Mouse (Mus musculus): Measurements from ENCODE around the gene Dner. TPM values are rescaled to one million over a fixed set of nuclear protein-coding genes. Genes with fewer than 3 reads are reported as not detected.

Gene Dner
- polyA plus RNA-seq, 1 experiment from 2014 or later, result 1.7 TPM

- Histone ChIP-seq H3K36me3 (no peaks in the 10 kb centered on the region), H3K4me1 (no peaks in the 10 kb centered on the region), H3K4me2 (no peak overlapping the region), H3K27ac (no peak overlapping the region), H3K9ac (no peak overlapping the region), H3K27me3 (no peaks in the 10 kb centered on the region), H3K4me3 (no peak overlapping the region), H3K9me3 (no peaks in the 10 kb centered on the region)
- 57% methylated on average over 3 of the region's 3 CpGs for WGBS
- ATAC-seq (ENCODE audit: borderline replicate concordance, extremely low read depth, low FRiP score, low TSS enrichment), result no peak
Measured at GRCm38 (mm10) chr1:84621308-84621707, 74.7 kb downstream of the Dner start.

- no peak for ATAC-seq (ENCODE audit: borderline replicate concordance, extremely low read depth, low FRiP score, low TSS enrichment)
- no peak overlapping the region for H3K4me3 ChIP-seq
- no peaks in the 10 kb centered on the region for H3K27me3 ChIP-seq
- no peak overlapping the region for H3K4me2 ChIP-seq
- 49% methylated on average over 16 of the region's 16 CpGs for WGBS
- H3K9me3 ChIP-seq, result no peaks in the 10 kb centered on the region
- H3K36me3 ChIP-seq, result no peaks in the 10 kb centered on the region
- no peaks in the 10 kb centered on the region for H3K4me1 ChIP-seq
- H3K27ac ChIP-seq, result no peak overlapping the region
- no peak overlapping the region for H3K9ac ChIP-seq
Measured at GRCm38 (mm10) chr1:84619131-84619760, 76.8 kb downstream of the Dner start.

- no peak for ATAC-seq (ENCODE audit: borderline replicate concordance, extremely low read depth, low FRiP score, low TSS enrichment)
Measured at GRCm38 (mm10) chr1:84618094-84618493, 77.9 kb downstream of the Dner start.

GRCm38 (mm10) chr1:84616133-84616532 is 79.9 kb downstream of the Dner start:
- no peaks in the 10 kb centered on the region for H3K9me3 ChIP-seq
- H3K27me3 ChIP-seq, result no peaks in the 10 kb centered on the region
- ATAC-seq (ENCODE audit: borderline replicate concordance, extremely low read depth, low FRiP score, low TSS enrichment), result no peak
- H3K9ac ChIP-seq, result no peak overlapping the region
- H3K4me1 ChIP-seq, result no peaks in the 10 kb centered on the region
- H3K36me3 ChIP-seq, result no peaks in the 10 kb centered on the region
- no peak overlapping the region for H3K27ac ChIP-seq
- no peak overlapping the region for H3K4me2 ChIP-seq
- no peak overlapping the region for H3K4me3 ChIP-seq

More at GRCm38 (mm10) chr1:84618094-84618493, 77.9 kb downstream of the Dner start:
- no peaks in the 10 kb centered on the region for H3K27me3 ChIP-seq
- 32% methylated on average over 1 of the region's 1 CpGs for WGBS
- no peak overlapping the region for H3K27ac ChIP-seq
- H3K4me2 ChIP-seq, result no peak overlapping the region
- H3K9ac ChIP-seq, result no peak overlapping the region
- no peaks in the 10 kb centered on the region for H3K9me3 ChIP-seq
- H3K4me1 ChIP-seq, result no peaks in the 10 kb centered on the region
- no peak overlapping the region for H3K4me3 ChIP-seq
- no peaks in the 10 kb centered on the region for H3K36me3 ChIP-seq

GRCm38 (mm10) chr1:84614596-84614995 is 81.4 kb downstream of the Dner start:
- no peak for ATAC-seq (ENCODE audit: borderline replicate concordance, extremely low read depth, low FRiP score, low TSS enrichment)
- Histone ChIP-seq H3K27ac (no peak overlapping the region), H3K9me3 (no peaks in the 10 kb centered on the region), H3K36me3 (no peaks in the 10 kb centered on the region), H3K4me3 (no peak overlapping the region), H3K27me3 (no peaks in the 10 kb centered on the region), H3K4me1 (no peaks in the 10 kb centered on the region), H3K9ac (no peak overlapping the region), H3K4me2 (no peak overlapping the region)
- WGBS, result 58% methylated on average over 7 of the region's 7 CpGs

- no peak overlapping the region for H3K27ac ChIP-seq
- H3K9ac ChIP-seq, result no peak overlapping the region
- ATAC-seq (ENCODE audit: borderline replicate concordance, extremely low read depth, low FRiP score, low TSS enrichment), result no peak
- H3K9me3 ChIP-seq, result no peaks in the 10 kb centered on the region
- no peak overlapping the region for H3K4me2 ChIP-seq
- no peaks in the 10 kb centered on the region for H3K4me1 ChIP-seq
- H3K27me3 ChIP-seq, result no peaks in the 10 kb centered on the region
- no peak overlapping the region for H3K4me3 ChIP-seq
- WGBS, result 82% methylated on average over 8 of the region's 8 CpGs
- H3K36me3 ChIP-seq, result no peaks in the 10 kb centered on the region
Measured at GRCm38 (mm10) chr1:84613119-84613518, 82.9 kb downstream of the Dner start.

GRCm38 (mm10) chr1:84611331-84611730 is 84.7 kb downstream of the Dner start:
- WGBS, result 75% methylated on average over 3 of the region's 3 CpGs
- Histone ChIP-seq H3K4me2 (no peak overlapping the region), H3K4me3 (no peak overlapping the region), H3K9me3 (no peaks in the 10 kb centered on the region), H3K27ac (no peak overlapping the region), H3K9ac (no peak overlapping the region), H3K36me3 (no peaks in the 10 kb centered on the region), H3K4me1 (no peaks in the 10 kb centered on the region), H3K27me3 (no peaks in the 10 kb centered on the region)
- ATAC-seq (ENCODE audit: borderline replicate concordance, extremely low read depth, low FRiP score, low TSS enrichment), result no peak

GRCm38 (mm10) chr1:84599025-84599424 is 97.0 kb downstream of the Dner start:
- no peaks in the 10 kb centered on the region for H3K27me3 ChIP-seq
- no peaks in the 10 kb centered on the region for H3K36me3 ChIP-seq
- no peak overlapping the region for H3K9ac ChIP-seq
- 74% methylated on average over 5 of the region's 5 CpGs for WGBS
- H3K4me1 ChIP-seq, result no peaks in the 10 kb centered on the region
- H3K9me3 ChIP-seq, result no peaks in the 10 kb centered on the region
- H3K27ac ChIP-seq, result no peak overlapping the region
- H3K4me3 ChIP-seq, result no peak overlapping the region
- ATAC-seq (ENCODE audit: borderline replicate concordance, extremely low read depth, low FRiP score, low TSS enrichment), result no peak
- no peak overlapping the region for H3K4me2 ChIP-seq

- Histone ChIP-seq H3K27me3 (no peaks in the 10 kb centered on the region), H3K4me2 (no peak overlapping the region), H3K36me3 (no peaks in the 10 kb centered on the region), H3K27ac (no peak overlapping the region), H3K4me1 (no peaks in the 10 kb centered on the region), H3K4me3 (no peak overlapping the region), H3K9me3 (no peaks in the 10 kb centered on the region), H3K9ac (no peak overlapping the region)
- 55% methylated on average over 3 of the region's 3 CpGs for WGBS
- no peak for ATAC-seq (ENCODE audit: borderline replicate concordance, extremely low read depth, low FRiP score, low TSS enrichment)
Measured at GRCm38 (mm10) chr1:84596023-84596422, 100.0 kb downstream of the Dner start.

GRCm38 (mm10) chr1:84592394-84592793 is 103.6 kb downstream of the Dner start:
- Histone ChIP-seq H3K27me3 (no peaks in the 10 kb centered on the region), H3K4me1 (no peaks in the 10 kb centered on the region), H3K4me2 (no peak overlapping the region), H3K9ac (no peak overlapping the region), H3K27ac (no peak overlapping the region), H3K36me3 (no peaks in the 10 kb centered on the region), H3K9me3 (no peaks in the 10 kb centered on the region), H3K4me3 (no peak overlapping the region)
- 85% methylated on average over 3 of the region's 3 CpGs for WGBS
- no peak for ATAC-seq (ENCODE audit: borderline replicate concordance, extremely low read depth, low FRiP score, low TSS enrichment)

- Histone ChIP-seq H3K9me3 (no peaks in the 10 kb centered on the region), H3K4me1 (no peaks in the 10 kb centered on the region), H3K27me3 (no peaks in the 10 kb centered on the region), H3K4me2 (no peak overlapping the region), H3K4me3 (no peak overlapping the region), H3K9ac (no peak overlapping the region), H3K36me3 (no peaks in the 10 kb centered on the region), H3K27ac (no peak overlapping the region)
- WGBS, result 64% methylated on average over 9 of the region's 9 CpGs
- no peak for ATAC-seq (ENCODE audit: borderline replicate concordance, extremely low read depth, low FRiP score, low TSS enrichment)
Measured at GRCm38 (mm10) chr1:84590534-84590933, 105.5 kb downstream of the Dner start.

GRCm38 (mm10) chr1:84585434-84585833 is 110.6 kb downstream of the Dner start:
- H3K4me2 ChIP-seq, result no peak overlapping the region
- no peak overlapping the region for H3K27ac ChIP-seq
- no peak overlapping the region for H3K9ac ChIP-seq
- H3K9me3 ChIP-seq, result no peaks in the 10 kb centered on the region
- H3K4me3 ChIP-seq, result no peak overlapping the region
- no peaks in the 10 kb centered on the region for H3K27me3 ChIP-seq
- WGBS, result 12% methylated on average over 6 of the region's 6 CpGs
- no peak for ATAC-seq (ENCODE audit: borderline replicate concordance, extremely low read depth, low FRiP score, low TSS enrichment)
- no peaks in the 10 kb centered on the region for H3K36me3 ChIP-seq
- no peaks in the 10 kb centered on the region for H3K4me1 ChIP-seq

GRCm38 (mm10) chr1:84581812-84582211 is 114.2 kb downstream of the Dner start:
- Histone ChIP-seq H3K27me3 (no peaks in the 10 kb centered on the region), H3K9ac (no peak overlapping the region), H3K4me3 (no peak overlapping the region), H3K27ac (no peak overlapping the region), H3K9me3 (no peaks in the 10 kb centered on the region), H3K36me3 (no peaks in the 10 kb centered on the region), H3K4me2 (no peak overlapping the region), H3K4me1 (no peaks in the 10 kb centered on the region)
- 57% methylated on average over 2 of the region's 2 CpGs for WGBS
- no peak for ATAC-seq (ENCODE audit: borderline replicate concordance, extremely low read depth, low FRiP score, low TSS enrichment)

All from lung, embryonic 15.5 days (tissue).